Mouse (Mus musculus) G1E (cell line): Measurements from ENCODE around the gene Kcnma1.

Source experiments
- CTCF ChIP-seq: IDR thresholded peaks from 2 replicates; pipeline ENCODE4 v1.5.1; 2012; ENCODE audit warnings: low read depth, low read length, inconsistent platforms, mixed read lengths
- GATA1 ChIP-seq: IDR thresholded peaks from 2 replicates; pipeline ENCODE4 v1.6.1; 2012; ENCODE audit warnings: borderline replicate concordance, low read length, inconsistent platforms, mixed read lengths
- GATA2 ChIP-seq: IDR thresholded peaks from 2 replicates; pipeline ENCODE4 v1.6.1; 2012; ENCODE audit warnings: low read depth, low read length, inconsistent platforms, borderline replicate concordance
- POLR2AphosphoS5 ChIP-seq: IDR thresholded peaks from 2 replicates; pipeline ENCODE4 v1.6.1; 2012; ENCODE audit warnings: low read depth, low read length, inconsistent platforms; ENCODE audit not compliant: insufficient replicate concordance
- TAL1 ChIP-seq: conservative IDR thresholded peaks from 2 replicates; pipeline ENCODE4 v1.6.1; 2012; ENCODE audit warnings: low read depth, low read length, inconsistent platforms, mixed read lengths

GRCm38 (mm10) chr14:24035486-24036207, 21.4 kb upstream of the Kcnma1 start:
- TF ChIP-seq CTCF (no peak), GATA1 (no peak), TAL1 (no peak), POLR2AphosphoS5 (no peak), GATA2 (no peak)
